Mouse (Mus musculus) kidney, adult 8-10 months (tissue): ENCODE results near the gene Adipor1.
A peak's percentile ranks its signal among the peaks of the same experiment; 100 is the strongest.

Experiments used
- DNase-seq, 2 experiments: peaks; one replicate each; pipeline ENCODE4 v3.0.0; 2022

Gene Adipor1

GRCm38 (mm10) chr1:134415168-134415831 is at the start of gene Adipor1:
Adipor1 (plus strand) TSS chr1:134415378.
- DNase-seq, result peak; percentile 97 to 98

DNA sequence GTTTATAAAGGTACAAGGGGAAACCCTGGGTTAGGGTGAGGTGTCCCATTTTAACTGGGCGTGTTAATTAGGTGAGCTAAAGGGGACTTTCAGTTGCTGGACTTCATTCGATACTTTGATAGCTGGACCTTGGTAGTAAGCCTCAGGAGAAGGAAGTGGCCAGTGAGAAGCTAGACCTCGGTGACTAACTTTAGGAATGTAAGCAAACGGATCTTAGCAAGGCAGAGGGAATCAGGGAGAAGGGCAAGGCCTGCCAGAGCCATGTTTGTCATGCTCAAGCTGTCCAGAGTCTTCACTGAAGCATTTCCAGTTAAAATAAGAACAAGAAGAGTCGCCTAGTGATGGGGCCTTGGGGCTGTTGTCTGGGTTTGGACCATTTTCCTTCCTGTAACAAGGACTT is 49.7 kb upstream of the Adipor1 start:
- DNase-seq, result no peak

DNA sequence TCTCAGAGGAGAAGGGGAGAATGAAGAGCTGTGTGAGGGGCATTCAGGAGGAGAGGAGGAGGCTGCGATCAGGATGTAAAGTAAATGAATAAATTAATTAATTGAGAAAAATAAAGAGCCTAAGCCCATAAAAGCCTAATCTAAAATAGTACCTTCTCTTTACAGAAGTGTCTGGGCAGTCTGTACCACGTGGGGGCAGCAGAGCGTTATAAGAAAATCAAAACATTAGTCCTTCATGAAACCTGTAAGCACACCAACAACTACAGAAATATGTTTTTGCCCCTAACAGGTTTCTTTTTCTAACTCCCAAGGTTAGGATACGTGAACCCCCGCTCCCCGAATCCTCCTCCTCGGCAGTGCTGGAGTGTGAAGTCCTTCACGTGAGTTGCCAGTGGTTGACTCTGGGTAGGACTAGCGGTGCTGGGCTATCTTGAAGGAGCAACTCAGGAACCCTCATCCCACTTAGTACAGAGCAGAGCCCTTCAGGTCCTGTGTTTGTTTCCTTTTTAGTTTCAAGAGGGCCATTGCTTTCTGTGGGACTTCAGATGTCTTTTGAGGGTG is 46.3 kb upstream of the Adipor1 start:
- peak; percentile 46 to 84 for DNase-seq

DNA sequence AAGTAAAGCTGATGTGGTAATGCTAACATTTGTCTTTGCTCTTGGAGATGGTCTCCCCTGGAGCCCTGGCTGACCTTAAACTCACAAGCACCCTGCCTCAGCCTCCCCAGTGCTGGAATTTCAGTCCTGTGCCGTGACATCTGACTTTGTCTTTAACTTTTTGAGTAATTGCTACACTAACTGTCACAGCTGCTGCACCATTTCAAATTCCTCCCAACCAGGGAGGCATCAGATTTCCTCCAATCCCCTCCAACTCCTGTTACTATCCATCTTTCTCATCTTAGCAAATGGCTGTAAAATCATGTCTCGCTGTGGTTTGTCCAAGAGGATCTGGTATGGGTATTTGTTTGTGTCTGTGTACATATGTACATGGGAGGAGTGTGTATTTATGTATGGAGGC is 41.1 kb upstream of the Adipor1 start:
- DNase-seq, result no peak

DNA sequence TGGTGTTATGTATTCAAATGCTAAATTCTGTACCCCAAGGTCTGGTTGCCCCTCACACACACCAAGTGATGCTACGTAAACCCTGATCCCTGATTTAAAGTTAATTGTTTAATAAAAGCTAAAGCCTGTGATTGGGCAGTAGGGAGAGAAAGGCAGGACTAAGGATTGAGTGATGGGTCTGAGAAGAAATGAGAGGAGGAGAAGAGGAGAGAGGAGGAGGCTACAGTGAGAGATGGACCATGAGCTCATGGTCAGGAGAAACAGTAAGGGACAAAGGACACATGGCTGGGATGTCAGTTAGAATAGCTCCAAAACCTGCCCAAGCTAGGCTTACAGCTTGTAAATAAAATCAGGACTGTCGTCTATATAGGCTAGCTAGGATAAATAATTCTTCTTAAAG is 34.1 kb upstream of the Adipor1 start:
- DNase-seq, result no peak

DNA sequence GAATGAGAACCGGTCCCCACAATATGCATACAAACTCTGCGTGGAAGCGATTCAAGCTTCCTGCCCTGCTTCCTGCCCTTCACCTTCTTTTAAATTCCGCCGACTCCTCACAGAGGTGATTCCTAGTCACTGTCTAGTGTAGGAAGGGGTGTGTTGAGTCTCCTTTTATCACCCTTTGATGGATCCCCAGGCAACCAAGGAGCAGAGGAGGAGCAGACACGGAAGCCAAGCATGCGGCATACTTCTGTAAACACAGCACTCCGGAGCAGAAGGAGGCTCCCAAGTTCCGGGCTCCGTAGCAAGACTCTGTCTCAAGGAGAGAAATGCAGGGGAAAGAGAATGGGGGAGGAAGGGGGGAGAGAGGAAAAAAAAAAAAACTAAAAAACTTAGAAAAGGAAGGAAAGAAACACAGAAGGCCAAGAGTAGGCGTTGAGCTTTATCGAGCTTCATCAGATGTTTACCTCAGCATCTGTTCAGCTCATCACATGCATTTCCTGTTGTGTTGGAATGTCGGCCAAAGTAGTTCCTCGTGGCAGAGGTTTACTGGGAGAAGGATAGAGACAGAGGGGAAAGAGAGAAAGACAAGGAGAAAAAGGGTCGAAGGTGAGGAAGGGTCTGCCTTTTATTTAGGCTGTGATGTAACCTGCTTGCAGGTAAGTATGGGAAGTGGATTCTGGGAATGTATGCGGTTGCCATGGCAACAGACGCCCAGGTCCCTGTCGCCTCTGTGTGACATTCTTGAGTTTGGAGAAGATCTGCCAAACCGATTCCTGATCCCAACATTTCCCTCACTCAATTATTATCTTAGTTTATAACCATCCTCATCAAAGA is 33.2 kb upstream of the Adipor1 start:
- DNase-seq, result no peak

- DNase-seq, result no peak
Observed at GRCm38 (mm10) chr1:134384581-134384980, 30.6 kb upstream of the Adipor1 start.

GRCm38 (mm10) chr1:134385176-134385575 is 30.0 kb upstream of the Adipor1 start:
- DNase-seq, result no peak

DNA sequence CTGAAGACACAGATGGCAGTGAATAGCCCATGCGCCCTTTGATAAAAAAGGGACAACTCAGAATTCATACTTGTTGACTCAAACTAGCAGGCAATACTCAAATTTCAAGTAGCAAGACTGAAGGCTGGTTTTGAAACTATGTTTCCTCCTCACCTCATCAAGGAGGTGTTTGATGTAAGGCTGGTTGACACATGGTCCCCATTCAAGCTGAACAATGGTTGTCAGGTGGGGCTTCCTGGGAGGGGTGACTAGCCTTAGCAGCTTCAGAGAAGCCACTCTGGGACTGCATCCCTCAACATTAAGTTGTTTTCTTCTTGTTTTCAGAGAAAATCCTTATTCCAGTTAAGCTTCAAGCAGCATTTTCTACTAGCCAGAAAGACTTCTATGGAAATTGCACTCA is 29.5 kb upstream of the Adipor1 start, which contains the start of gene 4933406M09Rik:
TSS of gene 4933406M09Rik (plus strand) at position 275 of the 400 bp plus-strand sequence.
- DNase-seq, result no peak

GRCm38 (mm10) chr1:134393827-134394226 is 21.4 kb upstream of the Adipor1 start:
- DNase-seq, result no peak

DNA sequence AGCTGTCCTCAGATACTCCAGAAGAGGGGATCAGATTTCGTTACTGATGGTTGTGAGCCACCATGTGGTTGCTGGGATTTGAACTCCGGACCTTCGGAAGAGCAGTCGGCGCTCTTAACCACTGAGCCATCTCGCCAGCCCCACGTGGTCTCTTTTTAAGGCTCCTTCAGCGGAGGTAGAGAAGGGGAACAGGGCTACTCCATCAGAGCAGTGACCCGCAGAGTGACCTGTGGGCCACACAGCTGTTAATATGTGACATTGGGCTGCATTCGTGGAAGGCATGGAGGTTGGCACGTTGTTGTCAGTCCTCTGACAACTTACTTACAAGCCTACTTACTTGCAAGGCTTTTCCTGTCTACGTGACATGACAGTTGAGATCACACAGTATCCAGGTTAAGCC is 17.0 kb upstream of the Adipor1 start:
- DNase-seq, result peak in 1 of 2 experiments; percentile 45

DNA sequence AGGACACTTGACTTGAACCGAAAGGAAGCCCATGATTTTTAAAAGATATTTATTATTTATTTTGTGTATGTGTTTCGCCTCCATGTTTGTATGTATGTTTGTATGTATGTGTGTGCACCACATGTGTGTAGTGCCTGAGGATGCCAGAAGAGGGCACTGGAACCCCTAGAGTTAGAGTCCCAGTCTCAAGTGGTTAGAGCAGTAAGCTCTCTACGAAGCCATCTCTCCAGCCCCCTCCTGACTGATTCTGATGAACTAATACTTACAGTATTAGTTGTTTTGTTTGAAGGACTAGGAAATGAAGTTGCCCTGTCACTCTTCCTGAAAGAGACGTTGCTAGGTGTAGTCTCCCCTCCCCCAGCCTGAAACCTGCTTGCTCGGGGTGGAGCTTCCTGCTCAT is 15.4 kb upstream of the Adipor1 start:
- no peak for DNase-seq

DNA sequence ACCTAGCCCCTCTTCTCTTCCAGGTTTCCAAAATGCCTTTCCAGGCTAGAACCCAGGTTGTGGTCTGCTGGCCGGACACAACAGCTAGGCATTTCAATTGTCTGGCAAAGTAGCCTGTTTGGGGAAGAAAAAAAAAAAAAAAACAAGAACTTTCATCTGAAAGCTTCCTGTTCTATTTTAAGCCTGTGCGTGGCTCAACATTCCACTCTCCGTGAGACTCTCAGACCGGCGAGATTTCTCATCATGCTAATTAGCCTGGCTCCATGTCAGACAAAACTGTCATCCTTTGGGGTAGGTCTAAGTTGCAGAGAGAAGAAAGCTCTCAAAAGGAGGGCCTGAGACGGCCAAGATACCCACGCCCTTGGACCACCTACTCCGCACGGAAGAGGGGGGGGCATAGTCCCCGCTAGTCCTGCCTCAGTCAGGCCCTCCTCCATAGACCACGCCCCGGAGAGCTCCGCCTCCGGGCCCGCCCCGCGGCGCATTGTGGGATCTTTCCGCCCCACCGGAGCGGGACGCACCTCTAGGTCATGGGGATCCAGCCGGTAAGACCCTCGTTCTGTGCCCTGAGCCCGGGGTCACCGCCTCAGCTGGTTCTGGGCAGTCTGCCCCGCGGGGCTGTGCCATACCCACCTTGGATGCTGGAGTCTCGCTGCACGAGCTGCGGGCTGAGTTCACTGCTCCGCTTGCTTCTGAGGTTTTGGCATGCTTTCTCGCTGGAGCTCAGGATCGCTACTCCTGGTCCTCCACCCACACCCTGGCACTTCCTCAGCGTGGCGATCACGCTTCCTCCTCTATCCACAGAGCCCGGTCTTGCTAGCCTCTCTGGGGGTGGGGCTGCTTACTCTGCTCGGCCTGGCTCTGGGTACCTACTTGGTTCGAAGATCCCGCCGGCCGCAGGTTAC is 9.4 kb upstream of the Adipor1 start, which contains the start of gene Cyb5r1:
TSS of gene Cyb5r1 (plus strand) at position 51 of the 905 bp plus-strand sequence.
- peak; percentile 77 to 82 for DNase-seq

DNA sequence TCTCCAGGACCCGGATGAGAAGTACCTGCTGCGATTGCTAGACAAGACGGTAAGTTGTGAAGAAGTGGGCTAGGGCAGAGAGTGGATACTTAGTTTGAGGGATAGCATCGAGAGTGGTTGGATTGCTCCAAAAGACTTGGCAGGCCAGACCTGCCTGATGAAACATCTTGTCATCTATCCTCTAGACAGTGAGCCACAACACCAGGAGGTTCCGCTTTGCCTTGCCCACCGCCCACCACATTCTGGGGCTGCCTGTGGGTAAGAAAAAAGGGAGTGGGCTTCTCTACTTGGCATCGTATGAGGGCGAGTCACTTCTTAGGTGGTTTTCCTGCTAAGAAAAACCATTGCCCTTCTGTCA is 8.8 kb upstream of the Adipor1 start:
- DNase-seq, result no peak

DNA sequence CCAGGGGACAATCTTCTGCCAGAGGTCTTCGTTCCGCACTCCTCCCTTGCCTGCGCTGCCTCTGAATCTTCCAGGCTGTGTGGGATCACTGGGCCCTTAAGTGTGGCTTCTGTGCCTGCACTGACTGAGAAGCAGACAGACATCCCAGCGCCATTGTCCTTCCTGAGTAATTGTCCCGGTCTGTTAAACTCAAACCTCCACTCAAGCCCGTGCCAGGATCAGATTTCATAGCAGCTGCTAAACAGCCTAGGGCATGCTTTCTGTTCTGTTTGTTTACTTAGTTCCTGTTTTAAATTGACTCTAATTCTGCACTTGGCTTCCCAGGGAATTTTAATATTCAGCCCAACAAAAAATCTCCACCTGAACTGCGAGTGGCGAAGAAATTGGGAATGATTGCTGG is 7.1 kb upstream of the Adipor1 start:
- peak; percentile 43 to 57 for DNase-seq

DNA sequence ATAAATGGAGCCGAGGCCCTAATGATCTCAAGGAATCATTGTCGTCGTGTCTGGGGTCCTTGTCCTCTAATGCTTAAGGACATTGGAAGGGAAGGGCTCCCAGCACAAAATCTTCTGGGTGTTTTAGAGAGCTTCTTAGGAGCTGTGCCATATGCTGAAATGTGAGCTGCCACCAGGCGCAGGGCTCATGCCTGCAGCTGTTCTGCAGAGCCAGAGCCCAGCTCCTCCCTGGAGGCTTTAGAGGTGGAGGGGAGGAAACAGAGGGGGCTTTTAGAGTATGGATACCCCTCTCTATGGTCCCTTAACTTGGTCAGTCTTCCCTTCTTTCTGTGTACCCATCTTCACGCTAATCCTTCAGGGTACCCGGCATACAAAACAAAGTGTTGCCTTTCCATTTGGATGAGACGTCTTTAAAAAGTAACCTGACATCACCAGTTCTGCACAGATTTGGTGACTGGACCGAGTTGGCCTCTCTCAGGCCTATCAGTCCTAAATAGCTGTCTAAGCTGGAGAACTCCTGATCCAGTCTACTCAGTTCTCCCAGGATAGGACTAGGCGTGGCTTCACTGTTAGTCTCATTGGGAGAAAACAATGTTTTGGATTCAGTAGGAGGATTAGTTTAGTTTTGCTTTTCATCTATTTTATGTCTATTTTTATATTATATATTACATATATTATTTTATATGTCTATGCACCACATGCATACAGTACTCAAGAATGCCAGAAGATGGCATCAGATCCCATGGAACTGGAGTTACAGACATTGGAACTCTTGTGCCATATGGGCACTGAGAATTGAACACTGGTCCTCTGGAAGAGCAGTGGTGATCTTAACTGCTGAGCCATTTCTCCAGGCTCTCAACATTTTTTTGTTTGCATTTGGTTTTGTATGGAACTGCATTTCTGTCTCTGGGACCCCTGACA is 3.2 kb upstream of the Adipor1 start:
- no peak for DNase-seq

GRCm38 (mm10) chr1:134414038-134414437 is 1.1 kb upstream of the Adipor1 start:
- DNase-seq, result peak; percentile 44 to 46

- DNase-seq, result no peak
Observed at GRCm38 (mm10) chr1:134414501-134415167, 544 bp upstream of the Adipor1 start.

GRCm38 (mm10) chr1:134418414-134418975 is 3.3 kb downstream of the Adipor1 start:
- no peak for DNase-seq

GRCm38 (mm10) chr1:134419176-134419575 is 4.0 kb downstream of the Adipor1 start:
- DNase-seq, result no peak
